Comparison of ENCODE assay signal across 17 mouse cellular contexts in genomic region chr14:121134414-121134813, GRCm38 (mm10).
DNase-seq lines count a peak whose midpoint lies in the region; ATAC-seq lines count a peak whose summit lies in the region.
"Had no signal": no experiment of that assay in that cellular context is flagged by ENCODE, and none has a peak within 500 bp of the region (broad histone marks: within the 10 kb centered on the region; RNA-seq: fewer than 3 reads in every experiment).

No protein-coding gene starts in this region.

- ATAC-seq in megakaryocyte progenitor cell, adult 5-6 weeks (replicated peaks; ENCODE audit: poor library complexity): no peak
- ATAC-seq: forebrain, embryonic 15.5 days had no signal

- intact Hi-C loops in gastrocnemius, postnatal 36 days (cut with DNase I): no loop called here

- peak; percentile 66 for DNase-seq in embryo, embryonic 10 days (ENCODE audit: low spot score)
- no peak for DNase-seq in embryo, embryonic 9.5 days (ENCODE audit: extremely low spot score)
- peak; percentile 67 for DNase-seq in embryo, embryonic 11 days
- DNase-seq in fibroblast of lung, adult 2 months (ENCODE audit: low read depth): peak; percentile 75
- peak; percentile 75 for DNase-seq in mesoderm, embryonic 11.5 days (ENCODE audit: low read depth, low spot score)
- no peak for DNase-seq in gastrocnemius, postnatal 4 days (ENCODE audit: low spot score in 2 of 2)
- no peak for DNase-seq in gastrocnemius, postnatal 36 days
- DNase-seq: adrenal gland, postnatal 25 days; cerebellum, adult 18-20 months; gastrocnemius, postnatal 25 days; kidney, adult 8-10 months; lung, adult 18-20 months; lung, postnatal 36 days; right cerebral cortex, adult 18-20 months; thymus, postnatal 14 days had no signal

Comparison
In these comparisons a context has a peak if more than half of its experiments do, and no peak if none do; other contexts are left out.
1. DNase-seq: peak in embryo, embryonic 10 days (single experiment), embryo, embryonic 11 days (single experiment), fibroblast of lung, adult 2 months (single experiment) and mesoderm, embryonic 11.5 days (single experiment); none in embryo, embryonic 9.5 days (single experiment), gastrocnemius, postnatal 4 days (0 of 2) and gastrocnemius, postnatal 36 days (0 of 2).